Mouse (Mus musculus): ENCODE measurements around the gene Olfr1512.

GRCm38 (mm10) chr14:52356308-52356707 is 22.7 kb downstream of the Olfr1512 start, which contains the start of gene Olfr1513:
- TF ChIP-seq EP300 (IDR thresholded peaks at IDR 0.05; ENCODE audit: low read depth) (no peak), CTCF (IDR thresholded peaks at IDR 0.05; ENCODE audit: low read depth) (no peak)

Measured in liver, embryonic 14.5 days (tissue).